Mouse (Mus musculus) urinary bladder, postnatal 4 days (tissue): Measurements from ENCODE around the gene Nectin1.

Experiments used
- DNase-seq, 2 experiments: peaks; one replicate each; pipeline ENCODE4 v3.0.0; 2021 to 2022; ENCODE audit warnings: low spot score in 2 of 2

The Nectin1 gene

GRCm38 (mm10) chr9:43738480-43739084, 5.2 kb upstream of the Nectin1 start:
- no peak for DNase-seq

GRCm38 (mm10) chr9:43741277-43741676, 2.5 kb upstream of the Nectin1 start:
- DNase-seq = no peak

DNA sequence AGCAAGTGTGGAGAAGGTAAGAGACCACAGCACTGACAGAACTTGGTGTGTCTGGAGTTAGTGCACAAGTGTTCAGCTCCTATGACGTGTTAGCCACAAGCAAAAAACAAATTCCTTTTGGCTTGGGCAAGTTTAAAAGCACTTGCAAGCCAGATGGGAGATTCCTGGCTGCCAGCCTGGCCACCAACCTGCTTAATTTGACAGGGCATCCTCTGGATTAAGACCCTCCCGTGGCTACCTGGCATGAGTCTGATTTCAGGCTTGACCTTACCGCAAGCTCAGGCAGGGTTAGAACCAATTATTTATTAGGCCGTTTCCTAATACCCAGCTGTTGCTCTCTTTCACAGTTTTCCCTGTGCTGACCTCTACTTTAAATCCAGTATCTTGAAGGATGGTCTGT, 1.7 kb upstream of the Nectin1 start:
- no peak for DNase-seq

DNA sequence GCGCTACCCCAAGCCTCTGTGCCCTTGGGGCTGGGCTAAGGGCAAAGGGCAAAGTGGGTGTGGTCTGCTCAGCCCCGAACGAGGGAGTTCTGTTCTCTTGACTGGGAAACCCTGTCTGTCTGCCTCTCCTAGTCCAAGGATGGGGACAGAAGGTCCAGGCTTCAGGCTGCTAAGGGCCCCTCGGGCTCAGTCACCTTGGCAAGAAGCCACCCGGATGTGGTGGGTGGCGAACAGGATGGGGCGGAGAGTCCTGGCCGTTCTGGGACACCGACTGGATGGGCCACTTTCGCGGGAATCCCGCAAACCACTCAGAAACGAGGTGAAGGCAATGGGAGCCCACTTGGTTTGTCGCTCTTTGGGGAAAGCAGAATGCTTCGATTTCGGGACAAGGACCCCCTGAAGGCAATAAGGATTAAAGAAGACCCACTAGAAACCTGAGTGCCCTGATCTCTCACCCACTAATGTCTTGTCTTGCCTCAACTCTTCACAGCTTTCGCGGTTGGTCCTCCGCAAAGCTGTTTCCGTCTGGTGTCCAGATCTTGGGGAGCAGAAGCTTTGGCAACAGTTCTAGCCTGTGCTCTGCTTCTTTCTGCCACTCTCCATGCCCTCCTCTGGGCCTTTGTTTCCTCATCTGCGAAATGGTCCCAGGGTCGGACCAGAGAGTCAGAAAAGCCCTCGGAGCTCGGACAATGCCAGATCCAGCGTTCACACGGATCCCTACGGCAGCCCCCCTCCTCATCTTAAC, 710 bp upstream of the Nectin1 start:
- DNase-seq = peak; percentile 75 to 79

- peak in 1 of 2 experiments; percentile 32 for DNase-seq
Observed at GRCm38 (mm10) chr9:43744138-43744981, 576 bp downstream of the Nectin1 start.

- no peak for DNase-seq
Observed at GRCm38 (mm10) chr9:43745051-43745792, 1.4 kb downstream of the Nectin1 start.

- DNase-seq = no peak
Observed at GRCm38 (mm10) chr9:43745951-43746703, 2.3 kb downstream of the Nectin1 start.

GRCm38 (mm10) chr9:43747710-43748109, 3.9 kb downstream of the Nectin1 start:
- no peak for DNase-seq

- DNase-seq = no peak
Observed at GRCm38 (mm10) chr9:43748519-43748918, 4.7 kb downstream of the Nectin1 start.

DNA sequence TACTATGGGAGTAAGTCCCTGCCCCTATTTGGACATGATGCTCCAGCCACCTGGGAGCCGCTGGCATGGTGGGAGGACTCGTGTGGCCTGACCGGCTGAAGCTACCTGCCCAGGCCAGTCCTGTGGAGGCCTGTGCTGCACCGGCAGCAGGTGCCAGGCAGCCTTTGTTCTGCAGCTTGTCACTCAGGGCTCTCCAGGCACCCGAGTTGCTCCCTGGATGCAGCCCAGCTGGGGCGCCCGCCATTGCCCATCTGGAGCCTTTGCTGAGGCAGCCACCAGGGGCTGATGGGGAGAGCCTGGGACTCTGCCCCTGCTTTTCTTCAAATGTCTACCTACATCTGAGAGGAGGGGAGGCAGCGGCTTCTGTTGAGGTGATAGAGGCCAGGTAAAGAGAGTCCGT, 6.3 kb downstream of the Nectin1 start:
- DNase-seq = no peak

DNA sequence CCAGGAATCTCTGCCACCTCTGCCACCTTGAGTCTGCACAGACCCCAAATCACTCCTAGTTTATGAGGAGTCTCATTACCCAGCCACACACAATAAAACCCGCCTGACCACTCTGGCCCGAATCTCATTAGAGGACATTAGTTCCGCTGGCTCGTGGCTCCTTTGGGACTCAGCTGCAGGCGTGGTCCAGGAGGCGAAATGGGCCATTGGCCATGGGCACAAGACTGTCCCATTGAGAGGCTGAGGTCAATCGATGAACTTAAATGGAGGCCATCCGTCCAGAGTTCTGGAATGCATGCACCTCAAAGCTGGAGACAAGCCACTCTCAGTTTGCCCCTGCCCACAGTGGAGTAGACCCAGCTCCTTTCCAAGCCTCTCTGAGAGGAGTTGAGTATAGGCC, 7.3 kb downstream of the Nectin1 start:
- DNase-seq = no peak

GRCm38 (mm10) chr9:43753481-43753880, 9.7 kb downstream of the Nectin1 start:
- no peak for DNase-seq

DNA sequence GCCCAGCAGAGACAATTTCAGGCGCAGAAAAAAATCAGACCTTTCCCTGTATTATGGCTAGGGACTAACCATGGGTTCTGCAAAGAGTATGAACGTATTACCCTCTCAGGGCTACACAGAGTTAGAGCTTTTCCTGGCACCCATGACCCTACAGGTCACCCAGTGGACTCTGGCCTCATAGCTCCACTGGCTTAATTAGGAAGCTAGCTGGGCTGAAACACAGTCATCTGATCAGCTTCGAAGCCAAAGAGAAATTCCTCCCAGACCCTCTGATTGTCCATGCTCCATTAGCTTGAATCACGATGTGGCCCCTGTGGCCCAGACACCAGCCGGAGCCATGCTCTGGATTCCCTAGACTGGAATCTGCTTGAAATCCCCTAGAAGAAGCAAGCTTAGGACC, 10.3 kb downstream of the Nectin1 start:
- no peak for DNase-seq

DNA sequence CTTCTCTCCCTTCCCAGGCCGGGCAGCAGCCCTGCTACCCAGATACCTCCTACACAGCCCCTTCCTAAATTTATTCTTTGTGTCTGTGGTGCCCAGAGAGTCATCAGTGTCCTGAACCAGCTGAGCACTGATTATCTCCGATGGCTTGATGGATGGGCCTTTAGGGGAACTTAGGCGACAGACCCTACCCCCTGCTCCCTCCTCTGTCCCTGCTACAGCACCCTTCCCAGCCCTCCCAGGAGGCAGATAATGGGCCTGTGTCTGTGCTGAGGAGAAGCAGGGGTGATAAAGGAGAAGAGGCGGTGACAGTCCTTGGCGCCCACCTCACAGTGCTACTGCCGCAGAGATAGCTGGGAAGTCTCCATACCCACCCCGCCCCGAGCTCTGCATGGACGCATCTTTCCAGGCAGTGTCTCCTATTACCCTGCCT, 11.0 kb downstream of the Nectin1 start:
- DNase-seq = no peak

GRCm38 (mm10) chr9:43755464-43755863, 11.7 kb downstream of the Nectin1 start:
- DNase-seq = no peak

- no peak for DNase-seq
Observed at GRCm38 (mm10) chr9:43755928-43756327, 12.1 kb downstream of the Nectin1 start.

DNA sequence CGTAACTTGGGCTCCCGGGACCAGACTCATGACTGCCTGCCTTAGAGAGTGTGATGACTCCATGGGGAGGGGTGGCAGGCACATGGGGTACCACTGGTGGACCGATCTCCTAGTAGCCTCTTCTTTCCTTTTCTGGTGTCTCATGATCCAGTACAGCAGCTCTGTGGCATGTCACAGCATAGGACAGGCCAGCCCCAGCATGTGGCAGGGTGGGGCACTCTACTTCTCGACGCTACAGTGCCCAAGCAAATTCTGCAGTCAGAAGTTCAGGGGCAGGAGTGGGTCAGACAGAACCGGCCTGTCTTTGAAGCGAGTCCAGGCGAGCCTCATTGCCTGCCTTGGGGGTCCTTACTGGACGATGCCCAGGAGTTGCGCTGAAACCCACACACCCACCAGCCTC, 13.4 kb downstream of the Nectin1 start:
- no peak for DNase-seq

GRCm38 (mm10) chr9:43757972-43758965, 14.5 kb downstream of the Nectin1 start:
- no peak for DNase-seq

DNA sequence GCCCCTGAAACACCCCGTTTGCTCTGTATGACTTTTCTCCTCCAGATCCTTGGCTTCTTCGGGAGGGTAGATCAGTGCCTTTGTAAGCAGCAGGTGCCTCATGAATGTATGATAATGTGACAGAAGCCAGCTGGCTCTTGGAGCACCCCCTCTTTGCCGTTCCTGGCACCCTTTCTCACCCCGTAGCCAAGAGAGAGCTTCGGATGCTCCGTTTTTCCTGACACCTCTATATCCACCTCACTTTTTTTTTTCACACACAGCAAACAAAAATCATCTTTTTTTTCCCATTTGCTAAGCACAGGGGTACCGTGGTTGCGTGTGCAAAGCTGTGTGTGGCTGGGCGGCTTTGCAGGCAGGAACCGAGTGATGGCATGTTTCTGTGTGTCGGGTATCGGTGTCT, 16.3 kb downstream of the Nectin1 start:
- no peak for DNase-seq
